Mouse (Mus musculus): ENCODE measurements around the gene Tbca.

The Tbca gene

GRCm38 (mm10) chr13:94882221-94882620 lies 93.5 kb downstream of the Tbca start:
- no peak for DNase-seq

DNA sequence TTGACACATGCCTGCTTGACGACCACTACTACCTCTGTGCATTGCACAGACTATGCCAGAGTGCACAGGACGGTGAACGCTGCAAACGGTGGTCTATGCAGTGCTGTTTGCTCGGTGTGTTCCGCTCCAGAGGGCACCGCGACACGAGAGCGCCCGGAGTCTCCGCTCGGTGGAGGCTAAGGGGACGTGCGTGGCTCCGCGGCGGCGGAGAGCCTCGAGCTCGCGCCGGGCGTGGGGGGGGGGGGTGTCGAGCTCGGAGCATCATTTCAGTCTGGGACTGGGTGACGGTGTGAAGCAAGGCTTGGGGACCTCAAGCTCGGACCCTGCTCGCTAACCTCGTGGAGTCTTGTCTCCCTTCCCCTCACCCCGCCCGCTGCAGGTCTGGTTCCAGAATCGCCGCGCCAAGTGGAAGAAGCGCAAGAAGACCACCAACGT lies 94.0 kb downstream of the Tbca start:
- no peak for DNase-seq

- DNase-seq: peak in 1 of 2 experiments; percentile 48
Measured at GRCm38 (mm10) chr13:94883163-94883965, 94.7 kb downstream of the Tbca start.

DNA sequence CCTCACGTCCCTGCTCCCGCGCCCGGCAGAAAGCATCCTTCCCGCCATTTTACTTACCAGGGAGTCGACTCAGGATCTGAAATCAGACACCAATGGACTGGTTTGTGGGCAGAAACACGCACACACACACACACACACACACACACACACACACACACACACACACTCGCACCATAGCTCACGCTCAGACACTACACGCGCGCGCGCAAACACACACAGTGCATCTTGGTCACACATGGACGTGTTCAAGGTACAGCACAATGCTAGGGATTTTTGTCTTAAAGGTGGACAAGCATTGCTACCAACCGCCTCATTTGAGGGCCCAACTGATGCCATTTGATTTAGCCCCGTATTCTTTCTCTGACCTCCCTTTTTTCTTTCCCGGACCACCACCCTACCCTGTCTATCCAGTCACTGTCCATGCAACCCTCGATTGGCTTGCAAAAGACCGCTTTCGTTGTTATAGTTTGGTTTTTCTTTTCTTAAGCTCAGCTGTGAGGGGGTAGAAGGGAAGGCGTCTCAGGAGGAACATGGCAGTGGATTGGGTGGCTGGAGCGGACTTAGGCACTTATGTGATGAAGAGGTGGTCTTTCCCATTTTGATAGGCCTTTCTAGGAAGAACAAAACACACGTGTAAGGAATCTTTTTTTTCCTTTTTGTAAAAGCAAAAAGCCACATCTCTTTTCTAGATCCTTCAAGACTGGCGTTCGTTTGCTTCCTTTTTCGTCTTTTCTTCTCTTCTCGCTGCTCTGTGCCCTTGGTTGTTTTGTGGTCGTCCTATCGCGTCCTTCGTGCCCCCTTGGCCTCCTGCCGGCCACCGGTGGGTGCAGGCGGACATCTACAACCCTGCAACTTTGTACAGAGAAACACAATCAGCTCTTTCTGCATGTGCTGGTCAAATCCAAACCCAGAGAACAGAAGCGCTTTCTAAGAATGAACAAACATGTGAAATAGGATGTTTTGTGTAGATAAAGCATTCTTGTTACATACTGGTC lies 95.6 kb downstream of the Tbca start:
- no peak for DNase-seq

- peak in 1 of 2 experiments; percentile 37 for DNase-seq
Measured at GRCm38 (mm10) chr13:94885291-94886235, 96.9 kb downstream of the Tbca start.

Data from kidney, postnatal 25 days (tissue).